Mouse (Mus musculus) MEL (cell line): ENCODE measurements around the gene Erbb2. TPM values are rescaled to one million over a fixed set of nuclear protein-coding genes. Genes with fewer than 3 reads are reported as not detected.

Experiments
- DNase-seq: peaks from one replicate; pipeline ENCODE4 v3.0.0; 2011; ENCODE audit warnings: low read depth, low spot score
- H3K27ac ChIP-seq: 2 replicates; pipeline ENCODE4 v1.5.1; 2012; ENCODE audit warnings: low read depth, mild to moderate bottlenecking, control low read depth, low read length, moderate library complexity; ENCODE audit not compliant: control insufficient read depth
- H3K27me3 ChIP-seq, 2 experiments: fragments of 150-350 bp in 1 of 2; sonication (generic) in 1 of 2; 2 replicates each; pipeline ENCODE4 v1.6.1; 2012; ENCODE audit warnings: low read length in 2 of 2, mild to moderate bottlenecking in 2 of 2, improper control_type of control experiment in 1 of 2, moderate library complexity in 1 of 2; ENCODE audit not compliant: insufficient read depth in 2 of 2, control insufficient read depth in 1 of 2
- H3K36me3 ChIP-seq, 2 experiments: 2 replicates each; pipeline ENCODE4 v1.6.1; 2012 to 2014; ENCODE audit warnings: low read length in 2 of 2, improper control_type of control experiment in 1 of 2, inconsistent platforms in 1 of 2, mild to moderate bottlenecking in 1 of 2; ENCODE audit not compliant: insufficient read depth in 2 of 2, control insufficient read depth in 1 of 2
- H3K4me1 ChIP-seq, 2 experiments: fragments of 150-350 bp in 1 of 2; sonication (generic) in 1 of 2; 2 replicates each; pipeline ENCODE4 v1.6.1; 2012; ENCODE audit warnings: low read length in 2 of 2, improper control_type of control experiment in 1 of 2, mild to moderate bottlenecking in 1 of 2; ENCODE audit not compliant: insufficient read depth in 2 of 2, control insufficient read depth in 1 of 2
- H3K4me3 ChIP-seq, 2 experiments: fragments of 150-350 bp in 1 of 2; sonication (generic) in 1 of 2; 2 replicates each; pipeline ENCODE4 v1.5.1; 2012; ENCODE audit warnings: low read depth in 2 of 2, low read length in 2 of 2, mild to moderate bottlenecking in 2 of 2, moderate library complexity in 2 of 2, control low read depth in 1 of 2, improper control_type of control experiment in 1 of 2; ENCODE audit not compliant: control insufficient read depth in 1 of 2, insufficient read depth in 1 of 2
- H3K79me2 ChIP-seq: 2 replicates; pipeline ENCODE4 v1.6.1; 2012; ENCODE audit warnings: mild to moderate bottlenecking, low read length, moderate library complexity; ENCODE audit not compliant: control insufficient read depth, poor library complexity, insufficient read depth
- H3K9ac ChIP-seq: 2 replicates; pipeline ENCODE4 v1.6.1; 2012; ENCODE audit warnings: low read depth, mild to moderate bottlenecking, control low read depth, low read length, moderate library complexity; ENCODE audit not compliant: control insufficient read depth, poor library complexity, severe bottlenecking
- H3K9me3 ChIP-seq: fragments of 150-350 bp; sonication (generic); replicated peaks from 2 replicates; pipeline ENCODE4 v1.6.1; 2012; ENCODE audit warnings: mild to moderate bottlenecking, low read length, improper control_type of control experiment, moderate library complexity; ENCODE audit not compliant: insufficient read depth
- CHD1 ChIP-seq: IDR thresholded peaks from 2 replicates; pipeline ENCODE4 v1.6.1; 2012; ENCODE audit warnings: low read depth, mild to moderate bottlenecking, inconsistent platforms, low read length, improper control_type of control experiment
- CHD2 ChIP-seq: IDR thresholded peaks from 2 replicates; pipeline ENCODE4 v1.6.1; 2011; ENCODE audit warnings: low read length, improper control_type of control experiment
- ETS1 ChIP-seq: IDR thresholded peaks from 2 replicates; pipeline ENCODE4 v1.6.1; 2012; ENCODE audit warnings: low read depth, mild to moderate bottlenecking, inconsistent platforms, low read length, improper control_type of control experiment, moderate library complexity
- GABPA ChIP-seq: IDR thresholded peaks from 2 replicates; pipeline ENCODE4 v1.6.1; 2012; ENCODE audit warnings: low read depth, mild to moderate bottlenecking, inconsistent platforms, low read length, improper control_type of control experiment, moderate library complexity
- MAFK ChIP-seq: IDR thresholded peaks from 2 replicates; pipeline ENCODE4 v1.6.1; 2011; ENCODE audit warnings: low read depth, mild to moderate bottlenecking, low read length, improper control_type of control experiment, borderline replicate concordance
- MAX ChIP-seq: IDR thresholded peaks from 2 replicates; pipeline ENCODE4 v1.6.1; 2011; ENCODE audit warnings: low read length, improper control_type of control experiment
- MYC ChIP-seq: IDR thresholded peaks from 2 replicates; pipeline ENCODE4 v1.6.1; 2011; ENCODE audit warnings: low read depth, mild to moderate bottlenecking, low read length, improper control_type of control experiment, moderate library complexity
- POLR2AphosphoS5 ChIP-seq: IDR thresholded peaks from 2 replicates; pipeline ENCODE4 v1.6.1; 2012; ENCODE audit warnings: low read depth, borderline replicate concordance, mild to moderate bottlenecking, inconsistent platforms, low read length, moderate library complexity, mixed read lengths
- TCF12 ChIP-seq: IDR thresholded peaks from 2 replicates; pipeline ENCODE4 v1.6.1; 2014; ENCODE audit warnings: low read depth, mild to moderate bottlenecking, inconsistent platforms, low read length, improper control_type of control experiment, moderate library complexity
- USF1 ChIP-seq: IDR thresholded peaks from 2 replicates; pipeline ENCODE4 v1.6.1; 2014; ENCODE audit warnings: low read depth, mild to moderate bottlenecking, inconsistent platforms, low read length, improper control_type of control experiment, moderate library complexity
- USF2 ChIP-seq, 2 experiments: IDR thresholded peaks; 2 replicates each; pipeline ENCODE4 v1.6.1; 2011 to 2012; ENCODE audit warnings: improper control_type of control experiment in 2 of 2, low read length in 2 of 2, borderline replicate concordance in 1 of 2, inconsistent platforms in 1 of 2, low read depth in 1 of 2, mild to moderate bottlenecking in 1 of 2; ENCODE audit not compliant: insufficient read depth in 1 of 2
- ZC3H11A ChIP-seq: IDR thresholded peaks from 2 replicates; pipeline ENCODE4 v1.6.1; 2012; ENCODE audit warnings: low read depth, mild to moderate bottlenecking, inconsistent platforms, low read length, improper control_type of control experiment
- ZKSCAN1 ChIP-seq: IDR thresholded peaks from 2 replicates; pipeline ENCODE4 v1.6.1; 2012; ENCODE audit warnings: low read depth, mild to moderate bottlenecking, inconsistent platforms, low read length, improper control_type of control experiment, moderate library complexity
- polyA plus RNA-seq, 2 experiments: library from polyadenylated mRNA; stranded (reverse) in 1 of 2; unstranded in 1 of 2; fragments of >175 nt in 1 of 2; fragments of >200 nt in 1 of 2; gene quantifications; 2 replicates each; pipeline versions ENCODE4 v1.2.1 to v1.2.4; 2012; ENCODE audit warnings: low replicate concordance in 2 of 2, low read depth in 1 of 2; ENCODE audit not compliant: insufficient read length in 2 of 2, insufficient read depth in 1 of 2, missing spikeins in 1 of 2
- total RNA-seq: library from RNA; depleted of rRNA; stranded (reverse); fragments of 300-350 nt; gene quantifications from 2 replicates; pipeline ENCODE4 v1.2.3, GENCODE M21; 2012

The Erbb2 gene
- total and polyA plus RNA-seq, 3 experiments = not detected

DNA sequence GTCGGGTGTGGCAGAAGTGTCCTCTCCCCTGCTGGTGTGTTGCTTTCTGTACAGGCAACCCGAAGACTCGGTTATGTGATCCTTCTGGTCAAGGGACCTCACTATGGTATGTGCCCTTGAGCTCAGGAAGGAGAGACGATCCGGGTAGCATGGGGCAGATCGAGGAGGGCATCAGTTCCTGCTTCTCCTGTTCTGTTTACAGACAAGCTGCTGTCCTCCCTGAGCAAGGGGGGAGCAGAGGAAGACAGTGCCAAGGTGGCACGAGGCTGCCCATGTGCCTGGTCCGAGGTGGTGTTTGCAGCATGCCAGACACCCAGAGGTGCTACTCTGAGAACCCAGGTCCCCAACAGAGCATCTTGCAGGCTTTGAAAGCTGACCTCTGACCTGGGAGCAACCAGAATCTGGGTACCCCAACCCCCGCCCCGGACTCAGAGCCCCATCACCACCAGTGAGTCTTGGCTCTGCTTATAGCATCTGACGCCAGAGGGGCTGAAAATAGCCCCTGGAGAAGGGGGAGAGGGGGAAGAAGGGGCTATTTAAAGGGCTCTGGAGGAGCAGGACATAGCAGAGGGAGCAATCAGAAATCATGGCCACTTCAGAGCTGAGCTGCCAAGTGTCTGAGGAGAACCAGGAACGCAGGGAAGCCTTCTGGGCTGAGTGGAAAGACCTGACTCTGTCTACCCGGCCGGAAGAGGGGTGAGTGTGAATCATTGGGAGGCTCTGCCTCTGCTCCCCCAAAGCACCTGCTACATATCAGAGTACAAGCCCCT is 28.8 kb upstream of the Erbb2 start, which contains the start of gene Tcap:
Tcap (plus strand) TSS at position 551 of the 770 bp plus-strand sequence.
- Histone ChIP-seq H3K27me3 (no peaks in the 10 kb centered on the region), H3K9ac (no peak within 1 kb of the TSS)

DNA sequence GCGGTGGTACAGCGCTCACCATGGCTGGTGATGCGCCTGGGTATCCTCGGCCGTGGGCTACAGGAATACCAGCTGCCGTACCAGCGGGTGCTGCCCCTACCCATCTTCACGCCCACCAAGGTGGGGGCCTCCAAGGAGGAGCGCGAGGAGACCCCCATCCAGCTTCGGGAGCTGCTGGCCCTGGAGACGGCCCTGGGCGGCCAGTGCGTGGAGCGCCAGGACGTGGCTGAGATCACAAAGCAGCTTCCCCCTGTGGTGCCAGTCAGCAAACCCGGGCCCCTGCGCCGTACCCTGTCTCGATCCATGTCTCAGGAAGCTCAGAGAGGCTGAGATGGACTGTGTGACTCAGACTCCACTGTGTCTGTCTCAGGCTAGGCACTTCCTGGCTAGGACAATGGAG is 28.1 kb upstream of the Erbb2 start:
- no peaks in the 10 kb centered on the region for H3K36me3 ChIP-seq
- TF ChIP-seq ZC3H11A (no peak), CHD2 (no peak), MYC (no peak)
- H3K4me1 ChIP-seq = peaks cover 0 to 6% of the 10 kb centered on the region in 2 experiments; a peak in 2 of 4 replicates
- H3K79me2 ChIP-seq = no peaks in the 10 kb centered on the region
- DNase-seq = no peak
- no peak overlapping the region for H3K4me3 ChIP-seq
- no peak overlapping the region for H3K27ac ChIP-seq
- H3K9ac ChIP-seq = no peak overlapping the region
- no peaks in the 10 kb centered on the region for H3K27me3 ChIP-seq
- H3K9me3 ChIP-seq = no peaks in the 10 kb centered on the region

More for the DNA sequence above, 28.8 kb upstream of the Erbb2 start, which contains the start of gene Tcap:
- Histone ChIP-seq H3K27ac (no peak within 1 kb of the TSS), H3K4me1 (no peaks in the 10 kb centered on the region), H3K36me3 (no peaks in the 10 kb centered on the region; a peak in 1 of 4 replicates), H3K9me3 (no peaks in the 10 kb centered on the region), H3K79me2 (no peaks in the 10 kb centered on the region), H3K4me3 (no peak within 1 kb of the TSS)
- TF ChIP-seq USF1 (no peak), CHD1 (no peak), MAX (no peak), ZKSCAN1 (no peak), TCF12 (no peak), MAFK (no peak)
- no peak for DNase-seq

DNA sequence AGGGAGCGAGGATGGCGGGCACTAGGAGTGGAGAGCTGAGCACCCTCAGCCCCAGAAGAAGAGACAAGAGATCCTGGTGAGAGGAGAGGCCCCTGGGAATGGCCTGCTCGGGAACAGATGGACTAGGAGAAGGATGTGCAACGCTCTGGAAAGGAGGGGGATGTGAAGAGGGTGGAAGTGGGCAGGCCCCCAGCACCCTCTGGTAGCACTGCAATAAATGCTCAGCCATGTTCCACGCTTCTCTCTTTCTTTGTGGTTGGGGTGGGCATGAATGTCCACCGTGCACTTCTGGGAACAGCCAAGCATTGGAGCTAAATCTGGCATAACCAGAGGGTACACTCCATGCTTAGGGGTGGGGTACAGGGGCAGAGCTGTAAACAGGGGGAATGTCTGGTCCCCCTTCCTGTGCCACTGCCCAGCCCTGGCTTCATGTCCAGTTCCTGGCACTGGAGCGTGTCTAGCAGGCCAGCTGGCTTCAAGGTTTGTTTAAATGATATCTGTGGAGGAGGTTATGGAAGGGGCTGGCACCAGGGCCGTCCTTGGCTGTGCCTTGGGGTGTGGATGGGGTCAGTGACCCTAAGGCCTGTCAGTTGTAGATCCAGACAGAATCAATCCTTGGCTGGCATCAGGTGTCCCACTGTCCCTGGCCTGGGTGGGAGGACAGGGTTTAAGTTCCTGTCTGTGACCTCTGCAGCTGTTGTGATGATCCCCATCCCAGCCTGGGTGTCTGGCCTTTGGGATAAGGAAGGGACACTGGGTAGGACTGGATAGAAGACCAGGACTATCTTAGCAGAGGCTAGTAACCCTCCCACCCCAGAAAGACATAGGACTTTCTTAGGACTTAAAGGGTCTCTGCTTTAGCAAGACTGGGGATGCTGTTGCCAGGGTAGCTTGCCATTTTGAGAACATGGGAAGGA is 27.3 kb upstream of the Erbb2 start:
- no peak for DNase-seq
- H3K4me1 ChIP-seq = peaks cover 0 to 7% of the 10 kb centered on the region in 2 experiments; a peak in 2 of 4 replicates
- no peaks in the 10 kb centered on the region for H3K27me3 ChIP-seq
- no peaks in the 10 kb centered on the region for H3K36me3 ChIP-seq
- H3K9me3 ChIP-seq = no peaks in the 10 kb centered on the region
- no peak overlapping the region for H3K27ac ChIP-seq
- no peak overlapping the region for H3K4me3 ChIP-seq
- TF ChIP-seq ETS1 = no peak
- no peak for TF ChIP-seq USF2 (IDR thresholded peaks at IDR 0.05; ENCODE audit: borderline replicate concordance in 1 of 2, insufficient read depth in 1 of 2, low read depth in 1 of 2, low read length in 2 of 2)
- no peak for TF ChIP-seq POLR2AphosphoS5
- TF ChIP-seq GABPA = no peak
- H3K9ac ChIP-seq = no peak overlapping the region
- H3K79me2 ChIP-seq = no peaks in the 10 kb centered on the region
